Mouse (Mus musculus) hindbrain, embryonic 11.5 days (tissue): Measurements from ENCODE around the gene Spin1. TPM values are rescaled to one million over a fixed set of nuclear protein-coding genes. Genes with fewer than 3 reads are reported as not detected.
"Not testable (repeated sequence)": the region's sequence is repeated elsewhere in the genome, so short reads cannot be mapped to it uniquely, and the experiment has no call there.

Experiments used
- ATAC-seq: fragments of 200-750 bp; cut with Nextera tagmentation; 2 replicates; pipeline ENCODE4 v1.8.0; 2017; ENCODE audit warnings: mild to moderate bottlenecking, moderate TSS enrichment, moderate library complexity; ENCODE audit not compliant: low FRiP score
- DNase-seq: peaks from one replicate; pipeline ENCODE4 v3.0.0-alpha.2; 2015; ENCODE audit warnings: low spot score
- H3K27ac ChIP-seq: fragments of 300-500 bp; sonication (generic); 2 replicates; pipeline ENCODE4 v1.5.1; 2014; ENCODE audit warnings: mild to moderate bottlenecking, low read depth, low read length
- H3K27me3 ChIP-seq: fragments of 300-500 bp; sonication (generic); 2 replicates; pipeline ENCODE4 v1.6.1; 2014; ENCODE audit warnings: mild to moderate bottlenecking, low read length, moderate library complexity, mixed read lengths; ENCODE audit not compliant: control insufficient read depth, insufficient read depth
- H3K36me3 ChIP-seq: fragments of 300-500 bp; sonication (generic); 2 replicates; pipeline ENCODE4 v1.6.1; 2014; ENCODE audit warnings: mild to moderate bottlenecking, low read length, moderate library complexity, mixed read lengths; ENCODE audit not compliant: control insufficient read depth, insufficient read depth
- H3K4me1 ChIP-seq: fragments of 300-500 bp; sonication (generic); replicated peaks from 2 replicates; pipeline ENCODE4 v1.6.1; 2014; ENCODE audit warnings: low read length, mixed read lengths; ENCODE audit not compliant: control insufficient read depth, insufficient read depth
- H3K4me2 ChIP-seq: fragments of 300-500 bp; sonication (generic); replicated peaks from 2 replicates; pipeline ENCODE4 v1.6.1; 2014; ENCODE audit warnings: mild to moderate bottlenecking, low read depth, low read length
- H3K4me3 ChIP-seq: fragments of 300-500 bp; sonication (generic); 2 replicates; pipeline ENCODE4 v1.5.1; 2014; ENCODE audit warnings: low read depth, low read length
- H3K9ac ChIP-seq: fragments of 300-500 bp; sonication (generic); 2 replicates; pipeline ENCODE4 v1.6.1; 2014; ENCODE audit warnings: low read depth, low read length
- H3K9me3 ChIP-seq: fragments of 300-500 bp; sonication (generic); 2 replicates; pipeline ENCODE4 v1.6.1; 2016; ENCODE audit warnings: low read length; ENCODE audit not compliant: control insufficient read depth
- WGBS: fragments of 180-500 bp; shearing (Covaris S2); extraction: QIAGEN DNeasy Blood & Tissue Kit; methylation state at CpG from one replicate; pipeline ENCODE4 v1.1.7; 2014; 5-methylcytosine and 5-hydroxymethylcytosine counted together
- polyA plus RNA-seq: library from polyadenylated mRNA; unstranded; fragments of >200 nt; fragmentation: Nextera tagmentation; extraction: Ambion mirVana; gene quantifications from 2 replicates; pipeline ENCODE4 v1.2.1, GENCODE M21; 2014

Gene Spin1
- polyA plus RNA-seq, 1 experiment from 2014 or later, result 102 TPM

GRCm38 (mm10) chr13:51101777-51102132 lies 1.1 kb downstream of the Spin1 start:
- H3K4me1 ChIP-seq, result no peaks in the 10 kb centered on the region
- H3K4me2 ChIP-seq, result peak overlapping the region; percentile 30
- H3K27me3 ChIP-seq, result no peaks in the 10 kb centered on the region
- H3K27ac ChIP-seq, result no peak overlapping the region
- H3K9ac ChIP-seq, result peak overlapping the region; percentile 96
- WGBS, result 40% methylated on average over 11 of the region's 11 CpGs
- no peaks in the 10 kb centered on the region; the same call in 1 of the 2 replicates for H3K36me3 ChIP-seq
- H3K9me3 ChIP-seq, result no peaks in the 10 kb centered on the region; the same call in 1 of the 2 replicates
- DNase-seq (no peak), ATAC-seq (no peak)
- H3K4me3 ChIP-seq, result peak overlapping the region; percentile 78

DNA sequence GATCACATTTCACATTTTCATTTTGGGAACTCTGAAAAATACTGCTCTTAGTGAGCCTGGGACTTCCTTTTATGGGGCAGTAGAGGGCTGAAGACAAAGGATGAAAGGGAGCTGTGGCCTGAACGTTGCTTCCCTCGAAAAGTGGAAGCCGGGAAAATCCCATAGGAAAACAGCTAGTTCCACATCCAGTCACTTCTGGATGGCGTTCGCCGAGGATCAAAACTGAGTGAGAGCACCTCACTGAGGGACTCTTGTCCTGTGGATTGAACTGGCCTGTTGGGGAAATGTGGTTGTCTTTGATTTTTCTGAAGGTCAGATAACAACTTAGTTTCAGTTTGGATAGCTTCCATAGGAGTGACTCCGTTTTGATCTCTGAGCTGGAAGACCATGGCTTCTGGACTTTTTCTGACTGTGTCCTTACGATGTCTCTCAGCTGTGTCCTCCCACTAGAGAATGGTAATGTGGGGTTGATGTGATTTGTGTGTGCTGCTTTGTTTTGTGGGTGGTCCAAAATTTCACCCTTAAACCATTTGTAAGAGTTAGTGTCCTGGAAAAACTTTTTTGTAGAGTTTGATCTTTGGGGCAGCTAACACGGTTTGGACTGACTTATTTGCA lies 2.5 kb downstream of the Spin1 start:
- Histone ChIP-seq H3K4me2 (no peak overlapping the region), H3K36me3 (no peaks in the 10 kb centered on the region; the same call in 1 of the 2 replicates), H3K4me3 (no peak overlapping the region)

GRCm38 (mm10) chr13:51103861-51104650 lies 3.4 kb downstream of the Spin1 start:
- no peak overlapping the region for H3K9ac ChIP-seq
- no peak overlapping the region for H3K27ac ChIP-seq
- peaks cover 3% of the 10 kb centered on the region for H3K9me3 ChIP-seq
- no peak overlapping the region for H3K4me3 ChIP-seq
- no peaks in the 10 kb centered on the region for H3K27me3 ChIP-seq
- 93% methylated on average over 9 of the region's 9 CpGs for WGBS
- no peaks in the 10 kb centered on the region for H3K4me1 ChIP-seq
- no peak for DNase-seq
- H3K4me2 ChIP-seq, result no peak overlapping the region
- H3K36me3 ChIP-seq, result peaks cover 2% of the 10 kb centered on the region
- ATAC-seq, result no peak

More for the DNA sequence above, 2.5 kb downstream of the Spin1 start:
- Histone ChIP-seq H3K9ac (no peak overlapping the region), H3K9me3 (no peaks in the 10 kb centered on the region; the same call in 1 of the 2 replicates), H3K27me3 (no peaks in the 10 kb centered on the region), H3K27ac (no peak overlapping the region), H3K4me1 (no peaks in the 10 kb centered on the region)
- DNase-seq (no peak), ATAC-seq (no peak)
- WGBS, result 93% methylated on average over 9 of the region's 9 CpGs

GRCm38 (mm10) chr13:51105861-51106655 lies 5.4 kb downstream of the Spin1 start:
- Histone ChIP-seq H3K4me3 (no peak overlapping the region), H3K27me3 (no peaks in the 10 kb centered on the region), H3K36me3 (peaks cover 3% of the 10 kb centered on the region), H3K27ac (no peak overlapping the region), H3K4me2 (no peak overlapping the region), H3K4me1 (no peaks in the 10 kb centered on the region), H3K9ac (no peak overlapping the region), H3K9me3 (peaks cover 3% of the 10 kb centered on the region)
- DNase-seq (no peak), ATAC-seq (no peak)
- 98% methylated on average over 3 of the region's 3 CpGs for WGBS

DNA sequence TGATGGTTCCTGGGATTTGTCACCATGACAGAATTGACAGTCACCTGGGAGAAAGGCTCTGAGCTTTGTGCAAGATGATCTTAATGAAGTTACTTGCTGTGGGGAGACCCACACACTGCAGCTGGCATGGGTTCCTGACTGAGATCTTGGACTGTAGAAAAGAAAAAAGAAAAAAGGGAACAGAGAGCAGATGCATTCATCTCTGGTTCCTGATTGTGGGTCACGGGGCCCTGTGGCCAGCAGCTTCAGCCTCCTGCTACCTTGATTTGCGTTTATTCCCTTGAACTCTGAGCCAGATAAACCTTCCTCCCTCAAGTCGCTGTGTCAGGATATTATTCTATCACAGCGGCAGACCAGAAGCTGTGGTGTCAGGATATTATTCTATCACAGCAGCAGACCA lies 6.1 kb downstream of the Spin1 start:
- Histone ChIP-seq H3K4me1 (no peaks in the 10 kb centered on the region), H3K27me3 (no peaks in the 10 kb centered on the region), H3K4me3 (no peak overlapping the region), H3K4me2 (no peak overlapping the region), H3K36me3 (peaks cover 3% of the 10 kb centered on the region), H3K9ac (no peak overlapping the region), H3K27ac (no peak overlapping the region), H3K9me3 (peaks cover 3% of the 10 kb centered on the region)
- no peak for ATAC-seq
- DNase-seq, result no peak
- WGBS, result 97% methylated on average over 4 of the region's 4 CpGs

DNA sequence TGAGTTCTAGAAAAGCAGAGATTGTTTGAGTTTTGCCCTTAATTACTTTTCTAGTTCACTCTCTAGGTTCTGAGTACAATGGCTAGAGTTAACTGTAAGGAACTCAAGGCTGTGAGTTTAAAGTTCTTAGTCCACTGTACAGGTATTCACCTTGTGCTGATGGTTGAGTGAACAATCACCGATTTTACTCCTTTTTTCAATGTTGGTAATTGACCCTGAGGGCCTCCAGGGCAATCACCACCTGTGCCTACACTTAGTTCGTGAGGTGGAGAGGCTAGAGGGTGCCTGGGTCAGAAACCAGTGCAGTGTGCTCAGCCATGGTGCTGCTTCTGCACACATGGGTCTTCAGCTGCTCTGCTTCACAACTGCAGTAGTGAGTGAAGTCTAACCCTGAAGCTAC lies 8.8 kb downstream of the Spin1 start:
- H3K36me3 ChIP-seq, result peaks cover 3% of the 10 kb centered on the region; the same call in 1 of the 2 replicates
- DNase-seq (no peak), ATAC-seq (no peak)
- H3K4me1 ChIP-seq, result no peaks in the 10 kb centered on the region
- H3K4me2 ChIP-seq, result no peak overlapping the region
- H3K4me3 ChIP-seq, result no peak overlapping the region
- H3K27ac ChIP-seq, result no peak overlapping the region
- no peak overlapping the region for H3K9ac ChIP-seq
- H3K9me3 ChIP-seq, result peaks cover 3% of the 10 kb centered on the region
- WGBS, result 96% methylated on average over 2 of the region's 2 CpGs
- H3K27me3 ChIP-seq, result no peaks in the 10 kb centered on the region

GRCm38 (mm10) chr13:51114398-51114797 lies 13.7 kb downstream of the Spin1 start:
- H3K36me3 ChIP-seq, H3K27me3 ChIP-seq, H3K4me3 ChIP-seq, DNase-seq, H3K9me3 ChIP-seq, H3K27ac ChIP-seq, ATAC-seq, H3K4me1 ChIP-seq, H3K9ac ChIP-seq, H3K4me2 ChIP-seq: not testable (repeated sequence)
- WGBS, result 89% methylated on average over 4 of the region's 4 CpGs

- Histone ChIP-seq H3K4me1 (peaks cover 3% of the 10 kb centered on the region; the same call in 1 of the 2 replicates), H3K9ac (no peak overlapping the region), H3K27ac (no peak overlapping the region), H3K4me2 (no peak overlapping the region), H3K27me3 (no peaks in the 10 kb centered on the region), H3K36me3 (no peaks in the 10 kb centered on the region), H3K9me3 (no peaks in the 10 kb centered on the region), H3K4me3 (no peak overlapping the region)
- WGBS, result 65% methylated on average over 3 of the region's 3 CpGs
- DNase-seq (no peak), ATAC-seq (no peak)
Measured at GRCm38 (mm10) chr13:51115762-51116161, 15.1 kb downstream of the Spin1 start.
